Mouse (Mus musculus): ENCODE results near the gene Chac1. TPM values are rescaled to one million over a fixed set of nuclear protein-coding genes. Genes with fewer than 3 reads are reported as not detected.

Gene Chac1
- polyA plus RNA-seq, 1 experiment from 2014 or later: 6.1 TPM

- Histone ChIP-seq H3K27me3 (no peaks in the 10 kb centered on the region), H3K36me3 (peaks cover 38% of the 10 kb centered on the region), H3K4me1 (replicated peaks) (no peaks in the 10 kb centered on the region), H3K9ac (no peak overlapping the region), H3K4me3 (no peak overlapping the region), H3K9me3 (no peaks in the 10 kb centered on the region), H3K27ac (no peak overlapping the region), H3K4me2 (no peak overlapping the region)
- WGBS: 100% methylated on average over 1 of the region's 1 CpGs
- no peak for ATAC-seq (ENCODE audit: low FRiP score)
These were observed 47.6 kb downstream of the Chac1 start for GRCm38 (mm10) chr2:119398665-119399064.

GRCm38 (mm10) chr2:119399313-119399712, 48.3 kb downstream of the Chac1 start:
- Histone ChIP-seq H3K9ac (no peak overlapping the region), H3K36me3 (peaks cover 38% of the 10 kb centered on the region), H3K27me3 (no peaks in the 10 kb centered on the region), H3K4me3 (no peak overlapping the region), H3K9me3 (no peaks in the 10 kb centered on the region), H3K27ac (no peak overlapping the region), H3K4me2 (no peak overlapping the region), H3K4me1 (replicated peaks) (no peaks in the 10 kb centered on the region)
- no peak for ATAC-seq (ENCODE audit: low FRiP score)

Other genes with a start within 250 kb of the Chac1 start
- gene Rad51, start 238.4 kb upstream of the Chac1 start, polyA plus RNA-seq (2015; fragmentation: Nextera tagmentation; extraction: Ambion mirVana): 12.6 and 12.8 TPM in 2 replicates
- 44.3 and 47.3 TPM in 2 replicates for gene Rmdn3, start 194.2 kb upstream of the Chac1 start, polyA plus RNA-seq (2015; fragmentation: Nextera tagmentation; extraction: Ambion mirVana)
- 9.3 and 14.7 TPM in 2 replicates for gene Gchfr, start 183.5 kb upstream of the Chac1 start, polyA plus RNA-seq (2015; fragmentation: Nextera tagmentation; extraction: Ambion mirVana)
- 0.75 and 0.96 TPM in 2 replicates for gene Gm14137, start 176.7 kb upstream of the Chac1 start, polyA plus RNA-seq (2015; fragmentation: Nextera tagmentation; extraction: Ambion mirVana)
- gene Zfyve19, start 142.6 kb upstream of the Chac1 start, polyA plus RNA-seq (2015; fragmentation: Nextera tagmentation; extraction: Ambion mirVana): 57.5 and 59.7 TPM in 2 replicates
- gene Dnajc17, start 142.4 kb upstream of the Chac1 start, polyA plus RNA-seq (2015; fragmentation: Nextera tagmentation; extraction: Ambion mirVana): 25.0 and 27.3 TPM in 2 replicates
- gene Ppp1r14d, start 121.3 kb upstream of the Chac1 start, polyA plus RNA-seq (2015; fragmentation: Nextera tagmentation; extraction: Ambion mirVana): not detected in 2 replicates
- 0.72 and 0.99 TPM in 2 replicates for gene Spint1, start 113.9 kb upstream of the Chac1 start, polyA plus RNA-seq (2015; fragmentation: Nextera tagmentation; extraction: Ambion mirVana)
- gene Rhov, start 80.0 kb upstream of the Chac1 start, polyA plus RNA-seq (2015; fragmentation: Nextera tagmentation; extraction: Ambion mirVana): 21.2 and 23.4 TPM in 2 replicates
- 26.0 and 26.1 TPM in 2 replicates for gene Vps18, start 62.5 kb upstream of the Chac1 start, polyA plus RNA-seq (2015; fragmentation: Nextera tagmentation; extraction: Ambion mirVana)
- gene Dll4, start 25.4 kb upstream of the Chac1 start, polyA plus RNA-seq (2015; fragmentation: Nextera tagmentation; extraction: Ambion mirVana): 5.4 and 5.9 TPM in 2 replicates
- gene Ino80, start 126.5 kb downstream of the Chac1 start, polyA plus RNA-seq (2015; fragmentation: Nextera tagmentation; extraction: Ambion mirVana): 3.2 and 3.4 TPM in 2 replicates
- gene Exd1, start 196.4 kb downstream of the Chac1 start, polyA plus RNA-seq (2015; fragmentation: Nextera tagmentation; extraction: Ambion mirVana): 0.55 and 0.58 TPM in 2 replicates
- gene Chp1, start 196.5 kb downstream of the Chac1 start, polyA plus RNA-seq (2015; fragmentation: Nextera tagmentation; extraction: Ambion mirVana): 63.0 and 64.3 TPM in 2 replicates